Mouse (Mus musculus) lung, postnatal 4 days (tissue): ENCODE results near the gene Spns2.

Source experiments
- DNase-seq, 2 experiments: peaks; one replicate each; pipeline ENCODE4 v3.0.0; 2021

The Spns2 gene

GRCm38 (mm10) chr11:72489881-72490301, at the start of gene Spns2:
Gene Spns2, minus strand, starts transcription at chr11:72489904.
- DNase-seq = peak; percentile 93 to 96

DNA sequence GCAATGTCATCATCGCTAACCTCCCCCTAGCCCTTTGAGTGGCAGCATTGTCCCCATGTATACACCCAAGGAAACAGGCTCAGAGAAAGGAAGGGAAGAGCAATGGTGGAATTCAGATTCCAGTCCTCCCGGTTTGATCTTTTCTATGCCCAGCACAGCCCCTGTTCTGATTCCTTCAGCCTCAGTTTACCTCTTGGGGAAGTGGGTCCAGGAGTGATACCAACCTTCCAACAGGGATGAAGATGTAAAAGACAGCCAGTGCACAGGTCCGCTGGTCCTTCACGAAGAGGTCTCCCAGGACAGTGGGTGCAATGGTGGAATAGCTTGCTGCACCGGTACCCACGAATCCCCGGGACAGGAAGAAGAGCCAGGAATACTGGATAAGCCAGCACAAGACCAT, 49.1 kb upstream of the Spns2 start:
- DNase-seq = no peak

GRCm38 (mm10) chr11:72538037-72538755, 48.5 kb upstream of the Spns2 start:
- DNase-seq = peak; percentile 36 to 51

DNA sequence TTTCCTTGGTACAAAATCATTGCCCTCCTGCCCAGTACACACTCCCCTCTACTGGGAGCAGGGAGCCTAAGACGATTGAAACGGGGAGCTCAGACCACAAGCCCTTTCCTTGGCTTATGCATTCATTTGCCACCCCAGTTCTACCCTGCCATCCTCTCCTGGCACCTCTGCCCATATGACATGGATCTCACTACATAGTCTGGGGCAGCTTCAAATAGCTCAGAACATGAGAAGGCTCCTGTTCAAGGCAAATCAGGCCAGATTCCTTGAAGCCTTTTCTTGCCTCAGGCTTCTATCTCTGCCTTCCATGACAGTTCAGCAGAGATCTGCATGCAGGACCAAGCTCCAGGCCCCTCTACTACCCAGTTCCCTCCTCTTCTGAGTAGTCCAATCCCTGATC, 47.8 kb upstream of the Spns2 start:
- no peak for DNase-seq

DNA sequence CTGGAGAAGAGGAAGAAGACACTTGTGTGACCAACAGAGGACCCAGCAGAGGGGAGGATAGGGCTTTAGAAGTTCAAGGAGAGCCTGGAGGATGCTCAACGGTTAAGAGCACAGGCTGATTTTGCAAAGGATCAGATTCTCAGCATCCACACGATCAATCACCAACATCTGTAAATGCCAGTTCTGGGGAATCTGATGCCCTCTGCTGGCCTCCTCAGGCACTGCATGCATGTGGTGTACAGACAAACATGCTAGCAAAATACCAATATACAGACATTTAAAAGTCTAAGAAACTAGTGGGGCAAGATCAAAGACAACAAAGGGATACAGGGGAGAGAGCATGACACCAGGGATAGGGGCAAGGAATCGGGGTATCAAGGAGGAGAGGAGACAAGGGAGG, 45.8 kb upstream of the Spns2 start:
- no peak for DNase-seq

GRCm38 (mm10) chr11:72532890-72533289, 43.2 kb upstream of the Spns2 start:
- no peak for DNase-seq

GRCm38 (mm10) chr11:72531632-72532031, 41.9 kb upstream of the Spns2 start:
- DNase-seq = no peak

DNA sequence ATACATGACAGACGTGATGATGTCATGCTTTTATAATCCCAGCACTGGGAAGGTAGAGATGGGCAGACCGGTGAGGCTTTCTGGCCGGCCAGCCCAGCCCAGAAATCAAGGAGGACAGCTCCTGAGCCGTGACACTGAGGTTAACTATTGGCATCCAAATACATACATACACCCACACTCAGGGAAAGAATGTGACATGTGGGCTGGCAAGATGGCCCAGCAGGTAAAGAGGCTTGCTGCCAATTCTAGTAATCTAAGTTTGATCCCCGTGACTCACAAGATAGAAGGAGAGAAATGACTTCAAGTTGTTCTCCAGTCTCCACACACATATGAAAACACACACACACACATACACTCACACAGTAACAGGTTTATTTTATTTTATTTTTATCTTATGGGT, 41.4 kb upstream of the Spns2 start:
- DNase-seq = no peak

DNA sequence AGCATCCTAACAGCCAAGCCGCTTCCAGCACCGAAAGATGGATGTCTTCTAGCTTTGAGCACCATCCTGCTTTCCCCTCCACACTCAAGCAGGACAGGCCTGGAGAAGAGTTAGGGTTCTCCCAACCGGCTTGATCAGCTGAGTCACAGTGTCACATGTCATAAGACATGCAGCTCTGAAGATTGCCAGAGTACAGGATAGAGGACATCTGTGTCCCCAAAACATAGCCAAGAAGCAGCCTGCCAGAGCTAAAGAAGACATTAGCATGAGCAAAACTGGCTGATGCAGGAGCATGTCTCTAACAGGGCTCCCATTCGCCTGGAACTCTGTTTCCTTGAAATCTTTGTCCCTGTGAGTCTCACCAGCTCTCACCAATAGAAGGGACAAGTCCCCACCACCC, 36.5 kb upstream of the Spns2 start:
- DNase-seq = no peak

DNA sequence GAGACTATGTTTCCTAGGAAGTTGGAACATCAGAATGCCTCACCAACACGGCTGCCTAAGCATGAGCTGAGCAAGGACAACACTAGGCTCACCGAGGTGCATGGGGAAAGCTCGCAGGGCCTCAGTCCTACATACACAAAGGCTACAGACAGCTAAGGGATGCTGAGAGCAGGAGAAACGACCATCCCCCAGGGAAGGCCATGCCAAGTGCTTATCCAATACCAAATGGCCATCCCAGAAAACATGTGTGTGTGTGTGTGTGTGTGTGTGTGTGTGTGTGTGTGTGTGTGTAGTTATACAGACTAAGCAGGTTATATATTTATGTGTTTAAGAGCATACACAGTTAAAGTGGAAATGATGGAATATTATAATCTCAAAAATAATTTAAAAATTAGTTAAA, 34.0 kb upstream of the Spns2 start:
- no peak for DNase-seq

DNA sequence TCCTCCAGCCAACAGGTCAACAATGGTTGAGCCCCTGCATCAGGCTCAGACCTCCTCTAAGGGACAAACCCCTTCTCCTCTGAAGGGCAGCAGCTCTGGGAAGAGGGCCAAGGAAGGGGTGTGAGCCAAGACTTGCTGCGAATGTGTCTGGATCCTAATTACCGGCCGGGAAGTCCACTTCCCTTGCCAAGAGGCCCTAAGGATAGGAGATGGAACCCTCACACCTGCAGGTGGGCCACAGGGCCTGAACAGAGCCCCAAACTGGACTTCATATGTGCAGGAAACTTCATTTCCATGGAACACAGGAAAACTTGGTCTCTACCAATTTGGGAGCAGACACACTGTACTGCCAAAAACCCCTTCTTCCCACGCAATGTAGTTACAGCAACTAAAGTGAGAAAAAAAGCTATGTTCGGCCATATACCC, 32.9 kb upstream of the Spns2 start:
- DNase-seq = peak; percentile 53 to 70

- no peak for DNase-seq
Observed at GRCm38 (mm10) chr11:72521598-72522541, 32.2 kb upstream of the Spns2 start.

DNA sequence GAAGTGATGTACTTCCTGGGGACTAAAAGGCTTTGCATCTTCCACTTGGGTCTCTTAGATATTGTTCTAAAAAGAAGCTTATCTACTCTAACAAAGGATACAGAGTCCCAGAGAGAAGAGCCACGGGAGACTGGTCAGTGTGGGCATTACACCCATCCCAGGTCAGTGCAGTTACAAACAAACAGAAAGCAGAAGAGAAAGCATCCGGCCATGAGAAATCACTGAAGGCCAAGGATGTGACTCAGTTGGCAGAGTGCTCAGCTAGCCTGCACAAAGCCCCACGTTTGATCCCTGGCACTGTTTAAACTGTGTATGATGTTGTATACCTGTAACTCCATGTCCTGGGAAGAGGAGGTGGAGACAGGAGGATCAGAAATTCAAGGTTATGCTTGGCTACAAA, 30.2 kb upstream of the Spns2 start:
- no peak for DNase-seq

DNA sequence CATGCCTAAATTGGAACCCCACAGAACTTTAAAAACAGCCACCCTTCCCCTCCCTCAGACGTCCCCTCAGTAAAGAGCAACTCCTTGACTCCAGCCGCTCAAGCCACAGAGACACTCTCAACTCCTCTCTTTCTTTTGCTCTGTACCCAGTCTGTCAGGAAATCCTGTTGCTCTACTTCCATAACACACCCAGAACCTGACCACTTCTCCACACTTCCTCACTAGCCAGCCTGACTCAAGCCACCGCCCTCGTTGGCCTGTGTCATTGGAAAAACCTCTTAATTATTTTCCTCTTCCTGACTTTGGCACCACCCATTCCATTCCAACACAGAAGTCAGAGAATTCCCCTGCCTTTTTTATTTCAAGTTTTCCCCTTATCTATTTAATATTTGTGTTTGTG, 29.5 kb upstream of the Spns2 start:
- DNase-seq = peak; percentile 32 to 48

DNA sequence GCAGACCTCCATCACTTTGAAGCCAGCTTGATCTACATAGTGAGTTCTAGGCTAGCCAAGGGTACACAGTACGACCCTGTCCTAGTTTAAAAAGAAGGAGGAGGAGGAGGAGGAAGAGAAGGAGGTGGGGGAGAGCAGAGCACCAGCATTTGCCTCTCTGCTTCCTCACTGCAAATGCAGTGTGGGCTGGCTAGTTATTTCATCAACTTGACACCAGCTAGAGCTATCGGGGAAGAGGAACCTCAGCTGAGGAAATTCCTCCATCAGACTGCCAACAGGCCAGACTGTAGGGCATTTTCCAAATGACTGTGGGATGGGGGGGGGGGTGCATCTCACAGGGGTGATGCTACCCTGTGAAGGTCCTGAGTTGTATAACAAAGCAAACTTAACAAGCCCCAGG, 28.7 kb upstream of the Spns2 start:
- no peak for DNase-seq

- no peak for DNase-seq
Observed at GRCm38 (mm10) chr11:72514967-72515366, 25.3 kb upstream of the Spns2 start.

GRCm38 (mm10) chr11:72508651-72509050, 18.9 kb upstream of the Spns2 start:
- DNase-seq = no peak

- DNase-seq = no peak
Observed at GRCm38 (mm10) chr11:72507651-72508050, 17.9 kb upstream of the Spns2 start.

- DNase-seq = no peak
Observed at GRCm38 (mm10) chr11:72504016-72504797, 14.5 kb upstream of the Spns2 start.

GRCm38 (mm10) chr11:72503501-72503921, 13.8 kb upstream of the Spns2 start:
- DNase-seq = no peak

DNA sequence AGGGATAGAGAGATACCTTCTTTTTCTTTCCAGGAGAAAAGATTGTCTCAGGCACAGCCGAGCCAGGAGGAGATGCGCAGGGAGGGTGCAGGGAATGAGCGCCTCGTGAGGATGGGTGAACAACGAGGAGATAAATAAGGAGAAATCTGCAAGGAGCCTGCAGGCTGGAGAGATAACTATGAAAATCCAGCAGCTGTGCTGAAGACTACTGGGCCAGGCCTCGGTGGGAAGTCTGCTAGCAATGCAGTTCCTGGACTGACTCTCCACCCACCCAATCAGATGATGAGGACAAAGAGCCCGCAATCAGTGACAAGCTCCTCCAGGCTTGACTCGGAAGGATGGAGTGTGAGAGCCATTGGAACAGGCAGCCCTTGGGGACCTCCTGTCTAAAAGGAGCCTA, 12.5 kb upstream of the Spns2 start:
- DNase-seq = no peak

GRCm38 (mm10) chr11:72501426-72502002, 11.8 kb upstream of the Spns2 start:
- DNase-seq = no peak

DNA sequence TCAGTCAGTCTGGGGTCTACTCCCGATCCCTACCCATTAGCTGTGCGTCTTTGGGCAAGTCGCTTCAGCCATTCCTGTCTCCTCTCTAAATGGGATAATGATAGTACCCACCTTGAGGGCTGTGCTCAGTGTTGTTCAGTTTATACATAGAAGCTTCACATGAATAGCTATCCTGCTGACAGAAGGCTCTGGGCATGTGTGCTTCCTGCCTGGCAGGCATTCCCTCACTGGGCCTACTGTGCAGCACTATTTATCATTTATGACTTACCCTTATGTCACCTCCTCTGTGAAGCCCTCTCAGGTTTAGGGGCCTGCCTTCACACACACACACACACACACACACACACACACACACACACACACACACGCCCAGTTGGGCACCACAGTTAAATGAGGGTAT, 10.4 kb upstream of the Spns2 start:
- no peak for DNase-seq
